Mouse (Mus musculus) brain, embryonic 14.5 days (tissue): ENCODE data around the gene Zgrf1.

Experiments used
- CTCF ChIP-seq: fragments of 200-500 bp; IDR thresholded peaks from 2 replicates; pipeline ENCODE4 v1.5.1; 2012; ENCODE audit warnings: inconsistent platforms, mild to moderate bottlenecking, moderate library complexity, borderline replicate concordance; ENCODE audit not compliant: insufficient read depth, insufficient read length; ENCODE audit errors: extremely low read depth
- POLR2A ChIP-seq: fragments of 200-500 bp; IDR thresholded peaks from 2 replicates; pipeline ENCODE4 v1.6.1; 2012; ENCODE audit warnings: mild to moderate bottlenecking, inconsistent platforms, borderline replicate concordance; ENCODE audit not compliant: poor library complexity, insufficient read depth, insufficient read length, severe bottlenecking; ENCODE audit errors: extremely low read depth

- no peak for TF ChIP-seq CTCF
- no peak for TF ChIP-seq POLR2A
Observed at GRCm38 (mm10) chr3:127632531-127632930, 79.2 kb downstream of the Zgrf1 start.
